Mouse (Mus musculus): ENCODE measurements around the gene Pld3.

- TF ChIP-seq CTCF (IDR thresholded peaks at IDR 0.05; ENCODE audit: control insufficient read depth, insufficient read depth, insufficient read length), result no peak
- no peak for TF ChIP-seq MAX (IDR thresholded peaks at IDR 0.05)
Observed at GRCm38 (mm10) chr7:27592217-27592929, 39.4 kb upstream of the Pld3 start.
